Mouse (Mus musculus) heart, postnatal 0 days (tissue): ENCODE measurements around the gene Wdr66.

Experiments
- CTCF ChIP-seq: IDR thresholded peaks from 2 replicates; pipeline ENCODE4 v1.5.1; 2016; ENCODE audit warnings: antibody characterized with exemption, control low read depth, low read depth
- EP300 ChIP-seq: IDR thresholded peaks from 2 replicates; pipeline ENCODE4 v1.6.1; 2016; ENCODE audit warnings: antibody characterized with exemption, low read depth

DNA sequence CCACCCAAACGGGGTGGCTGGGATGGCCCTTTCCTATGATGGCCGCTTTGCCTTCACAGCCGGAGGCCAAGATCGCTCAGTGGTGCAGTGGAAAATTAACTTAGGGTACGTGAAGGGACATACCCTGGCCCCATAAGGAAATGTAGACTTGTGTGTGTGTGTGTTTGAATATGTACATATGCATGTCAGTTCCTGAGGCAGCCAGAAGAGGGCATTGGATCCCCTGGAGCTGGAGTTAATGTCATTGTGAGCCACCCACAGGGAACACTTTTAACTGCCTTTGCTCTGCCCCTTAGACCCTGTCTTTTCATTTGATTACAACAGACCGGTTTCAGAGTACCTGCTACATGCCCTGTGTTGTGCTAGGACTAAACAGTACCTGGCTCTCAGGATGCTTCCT, 46.6 kb downstream of the Wdr66 start:
- TF ChIP-seq CTCF: peak; percentile 19; the same call in 1 of the 2 replicates
- TF ChIP-seq EP300: no peak
